16 mouse cellular contexts compared by ENCODE assay signal in the genomic region with DNA sequence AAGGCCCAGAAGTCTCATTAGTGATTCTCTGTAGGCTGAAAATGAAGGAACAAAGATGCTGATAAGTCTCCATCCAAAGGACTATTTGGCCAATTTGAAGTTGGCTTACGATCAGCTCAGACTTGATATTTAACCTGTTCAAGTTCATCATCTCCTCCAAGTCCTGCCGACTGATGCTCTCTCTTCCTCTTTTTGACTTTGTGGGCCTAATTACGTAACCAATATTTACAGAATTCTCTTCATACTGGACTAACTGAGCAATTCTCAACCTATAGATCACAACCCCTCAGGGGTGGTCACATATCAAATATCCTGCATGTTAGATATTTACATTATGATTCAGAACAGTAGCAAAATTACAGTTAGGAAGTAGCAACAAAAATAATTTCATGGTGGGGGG.
"Had no signal": no experiment of that assay in that cellular context is flagged by ENCODE, and none has a peak within 500 bp of the region (broad histone marks: within the 10 kb centered on the region; RNA-seq: fewer than 3 reads in every experiment).

No protein-coding gene starts in this region.

- H3K4me1 ChIP-seq: neural tube, embryonic 12.5 days; neural tube, embryonic 13.5 days; neural tube, embryonic 15.5 days; stomach, embryonic 15.5 days had no signal

- H3K4me3 ChIP-seq: neural tube, embryonic 12.5 days; neural tube, embryonic 13.5 days; neural tube, embryonic 15.5 days; stomach, embryonic 15.5 days had no signal

- H3K4me2 ChIP-seq: neural tube, embryonic 12.5 days; neural tube, embryonic 13.5 days; neural tube, embryonic 15.5 days; stomach, embryonic 15.5 days had no signal

- DNase-seq: retina, postnatal 1 day; right cerebral cortex, adult 18-20 months; right cerebral cortex, postnatal 14 days; right cerebral cortex, postnatal 25 days; right cerebral cortex, postnatal 4 days; spleen, adult 18-20 months; thymus, adult 18-20 months; thymus, adult 2 months; thymus, postnatal 14 days; thymus, postnatal 25 days; thymus, postnatal 4 days had no signal

- H3K9me3 ChIP-seq: neural tube, embryonic 12.5 days; neural tube, embryonic 13.5 days; neural tube, embryonic 15.5 days; stomach, embryonic 15.5 days had no signal

- H3K36me3 ChIP-seq: neural tube, embryonic 12.5 days; neural tube, embryonic 13.5 days; neural tube, embryonic 15.5 days; stomach, embryonic 15.5 days had no signal

- H3K27me3 ChIP-seq: neural tube, embryonic 12.5 days; neural tube, embryonic 13.5 days; neural tube, embryonic 15.5 days; stomach, embryonic 15.5 days had no signal

- H3K27ac ChIP-seq: neural tube, embryonic 12.5 days; neural tube, embryonic 13.5 days; neural tube, embryonic 15.5 days; stomach, embryonic 15.5 days; stomach, postnatal 0 days had no signal

- H3K9ac ChIP-seq: neural tube, embryonic 12.5 days; neural tube, embryonic 13.5 days; neural tube, embryonic 15.5 days; stomach, embryonic 15.5 days had no signal
